Mouse (Mus musculus) ES-E14 (cell line): ENCODE results near the gene Ube2cbp. TPM values are rescaled to one million over a fixed set of nuclear protein-coding genes. Genes with fewer than 3 reads are reported as not detected.

Source experiments
- DNase-seq: peaks from one replicate; pipeline ENCODE4 v3.0.0-alpha.2; 2013; ENCODE audit warnings: low read depth, low spot score
- H3K27ac ChIP-seq: 2 replicates; pipeline ENCODE4 v1.5.1; 2012; ENCODE audit warnings: low read depth, mild to moderate bottlenecking, low read length, moderate library complexity, mixed read lengths; ENCODE audit not compliant: poor library complexity, insufficient read depth, severe bottlenecking
- H3K36me3 ChIP-seq: 2 replicates; pipeline ENCODE4 v1.6.1; 2012; ENCODE audit warnings: mild to moderate bottlenecking, low read length, moderate library complexity, mixed read lengths; ENCODE audit not compliant: control insufficient read depth, poor library complexity, insufficient read depth, severe bottlenecking
- H3K4me1 ChIP-seq, 2 experiments: fragments of 150-350 bp in 1 of 2; sonication (generic) in 1 of 2; 2 replicates each; pipeline ENCODE4 v1.6.1; 2012; ENCODE audit warnings: low read length in 2 of 2, mild to moderate bottlenecking in 1 of 2, mixed read lengths in 1 of 2; ENCODE audit not compliant: control insufficient read depth in 2 of 2, insufficient read depth in 2 of 2, poor library complexity in 1 of 2
- H3K4me3 ChIP-seq, 2 experiments: fragments of 150-350 bp in 1 of 2; sonication (generic) in 1 of 2; 2 replicates each; pipeline ENCODE4 v1.5.1; 2012; ENCODE audit warnings: low read length in 2 of 2, low read depth in 1 of 2, mild to moderate bottlenecking in 1 of 2, mixed read lengths in 1 of 2; ENCODE audit not compliant: insufficient read depth in 1 of 2, poor library complexity in 1 of 2, severe bottlenecking in 1 of 2
- H3K9ac ChIP-seq: 2 replicates; pipeline ENCODE4 v1.6.1; 2012; ENCODE audit warnings: low read depth, mild to moderate bottlenecking, low read length, mixed read lengths; ENCODE audit not compliant: poor library complexity, insufficient read depth, severe bottlenecking
- H3K9me3 ChIP-seq: fragments of 150-350 bp; sonication (generic); 2 replicates; pipeline ENCODE4 v1.6.1; 2012; ENCODE audit warnings: low read depth, mild to moderate bottlenecking, low read length; ENCODE audit not compliant: control insufficient read depth, insufficient read depth
- CHD2 ChIP-seq: IDR thresholded peaks from 2 replicates; pipeline ENCODE4 v1.6.1; 2014; ENCODE audit warnings: mild to moderate bottlenecking, low read depth, low read length, inconsistent platforms
- HCFC1 ChIP-seq: IDR thresholded peaks from 2 replicates; pipeline ENCODE4 v1.6.1; 2012; ENCODE audit warnings: low read length, inconsistent platforms, borderline replicate concordance; ENCODE audit not compliant: insufficient read depth
- MAFK ChIP-seq: IDR thresholded peaks from 2 replicates; pipeline ENCODE4 v1.6.1; 2014; ENCODE audit warnings: mild to moderate bottlenecking, low read depth, low read length, inconsistent platforms; ENCODE audit not compliant: insufficient read depth
- ZC3H11A ChIP-seq: IDR thresholded peaks from 2 replicates; pipeline ENCODE4 v1.6.1; 2012; ENCODE audit warnings: low read depth, mild to moderate bottlenecking, inconsistent platforms, low read length, borderline replicate concordance
- ZNF384 ChIP-seq: IDR thresholded peaks from 2 replicates; pipeline ENCODE4 v1.6.1; 2012; ENCODE audit warnings: low read depth, low read length, inconsistent platforms
- in situ Hi-C, 2 experiments: fragments of 600-800 bp; cut with MboI; formaldehyde crosslinking; loops; one replicate each; pipeline ENCODE4 v1.15.1; 2025; ENCODE audit warnings: low sequenced_read_pairs in 2 of 2, inconsistent platforms in 1 of 2; ENCODE audit not compliant: unreplicated experiment in 2 of 2
- total RNA-seq: library from RNA; depleted of rRNA; stranded (reverse); fragments of 300-350 nt; gene quantifications from 2 replicates; pipeline ENCODE4 v1.2.3, GENCODE M21; 2012

The Ube2cbp gene
- total RNA-seq, 1 experiment, result 5.7 TPM

DNA sequence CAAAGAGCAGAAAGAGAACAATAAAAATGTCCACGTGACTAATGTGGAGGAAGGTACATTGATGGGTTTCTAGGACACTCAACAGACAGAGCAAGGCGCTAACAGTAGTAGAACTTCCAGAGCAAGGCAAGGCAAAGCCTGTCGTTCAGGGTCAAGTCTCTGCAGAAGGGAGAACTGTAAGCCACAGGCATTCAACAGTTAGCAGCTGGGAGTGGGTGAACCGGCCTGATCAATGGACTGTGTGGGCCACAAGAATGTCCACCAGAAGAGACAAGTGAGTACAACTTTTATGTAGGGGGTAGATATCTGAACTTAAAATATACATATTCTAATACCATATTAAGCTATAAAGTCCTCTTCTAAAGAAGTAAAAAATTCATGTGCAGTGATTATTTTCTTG lies 41.4 kb downstream of the Ube2cbp start:
- TF ChIP-seq ZC3H11A (no peak), HCFC1 (no peak), CHD2 (no peak), MAFK (no peak), ZNF384 (no peak)
- Histone ChIP-seq H3K9ac (no peak overlapping the region), H3K4me3 (no peak overlapping the region), H3K4me1 (no peaks in the 10 kb centered on the region), H3K36me3 (no peaks in the 10 kb centered on the region), H3K9me3 (no peaks in the 10 kb centered on the region), H3K27ac (no peak overlapping the region)
- in situ Hi-C loops, result no loop called here
- no peak for DNase-seq

DNA sequence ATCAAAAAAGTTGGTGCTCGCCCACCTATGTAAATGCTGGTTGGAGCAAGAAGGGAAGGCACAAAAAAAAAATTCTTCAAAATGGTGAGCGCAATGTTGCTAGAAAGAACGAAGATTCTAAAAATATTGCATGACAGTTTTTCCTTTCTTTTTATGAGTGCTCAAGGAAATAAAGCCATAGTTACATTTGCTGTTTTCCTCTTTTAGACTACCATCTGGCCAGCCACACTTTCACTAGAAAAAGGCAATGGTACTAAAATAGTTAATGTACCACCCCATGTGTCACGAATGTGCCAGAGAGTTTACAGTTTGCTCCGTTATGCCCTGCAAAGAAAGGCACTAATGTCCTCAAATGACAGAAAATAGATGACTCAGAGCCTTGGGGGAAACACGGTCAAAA lies 45.4 kb downstream of the Ube2cbp start:
- TF ChIP-seq MAFK, result no peak
- no peak for TF ChIP-seq ZC3H11A
- TF ChIP-seq ZNF384, result no peak
- TF ChIP-seq CHD2, result no peak
- no peak for TF ChIP-seq HCFC1
- Histone ChIP-seq H3K9ac (no peak overlapping the region), H3K27ac (no peak overlapping the region), H3K36me3 (no peaks in the 10 kb centered on the region), H3K4me1 (no peaks in the 10 kb centered on the region), H3K9me3 (no peaks in the 10 kb centered on the region), H3K4me3 (no peak overlapping the region)
- in situ Hi-C loops, result no loop called here
- DNase-seq, result no peak

DNA sequence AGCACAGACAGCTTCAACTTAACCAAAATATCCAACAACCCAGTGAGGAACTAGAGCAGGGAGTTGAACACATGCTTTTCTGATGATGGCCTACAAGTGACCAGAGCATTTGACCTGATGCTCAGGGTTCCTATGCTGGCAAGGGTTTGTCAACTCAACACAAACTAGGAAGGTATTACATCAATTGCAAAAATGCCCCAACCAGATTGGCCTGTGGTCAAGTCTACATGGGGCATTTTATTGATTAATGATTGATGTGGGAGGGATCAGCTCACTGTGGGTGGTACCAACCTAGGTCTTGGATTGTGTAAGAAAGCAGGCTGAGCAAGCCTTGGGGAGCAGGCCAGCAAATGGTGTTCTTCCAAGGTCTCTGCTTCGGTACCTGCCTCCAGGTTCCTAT lies 46.8 kb downstream of the Ube2cbp start:
- Histone ChIP-seq H3K4me3 (no peak overlapping the region), H3K9ac (no peak overlapping the region), H3K4me1 (no peaks in the 10 kb centered on the region), H3K36me3 (no peaks in the 10 kb centered on the region), H3K27ac (no peak overlapping the region), H3K9me3 (no peaks in the 10 kb centered on the region)
- DNase-seq, result no peak
- TF ChIP-seq MAFK (no peak), HCFC1 (no peak), ZC3H11A (no peak), CHD2 (no peak), ZNF384 (no peak)
- in situ Hi-C loops, result no loop called here

DNA sequence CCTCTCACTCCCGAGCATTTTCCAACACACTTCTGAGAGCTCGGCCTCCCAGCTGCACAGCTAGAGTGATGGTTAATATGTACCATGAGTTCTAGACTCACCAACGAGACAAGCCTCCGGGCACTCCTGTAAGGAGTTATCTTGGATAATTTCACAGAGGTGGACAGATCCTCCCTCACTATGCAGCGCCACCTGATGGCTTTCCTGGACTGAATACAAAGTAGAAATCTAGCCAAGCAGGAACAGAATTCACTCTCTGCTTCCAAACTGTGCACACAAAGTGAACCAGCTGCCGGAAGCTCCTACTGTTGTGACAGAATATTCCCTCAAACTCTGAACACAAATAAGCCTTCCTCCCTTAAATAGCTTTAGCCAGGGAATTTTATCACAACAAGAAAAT lies 69.0 kb downstream of the Ube2cbp start:
- Histone ChIP-seq H3K4me3 (no peak overlapping the region), H3K36me3 (no peaks in the 10 kb centered on the region), H3K27ac (no peak overlapping the region), H3K9ac (no peak overlapping the region), H3K4me1 (no peaks in the 10 kb centered on the region), H3K9me3 (no peaks in the 10 kb centered on the region)
- DNase-seq, result no peak
- in situ Hi-C loops, result no loop called here
- TF ChIP-seq ZNF384, result no peak
- no peak for TF ChIP-seq CHD2
- TF ChIP-seq MAFK, result no peak
- no peak for TF ChIP-seq HCFC1
- TF ChIP-seq ZC3H11A, result no peak

DNA sequence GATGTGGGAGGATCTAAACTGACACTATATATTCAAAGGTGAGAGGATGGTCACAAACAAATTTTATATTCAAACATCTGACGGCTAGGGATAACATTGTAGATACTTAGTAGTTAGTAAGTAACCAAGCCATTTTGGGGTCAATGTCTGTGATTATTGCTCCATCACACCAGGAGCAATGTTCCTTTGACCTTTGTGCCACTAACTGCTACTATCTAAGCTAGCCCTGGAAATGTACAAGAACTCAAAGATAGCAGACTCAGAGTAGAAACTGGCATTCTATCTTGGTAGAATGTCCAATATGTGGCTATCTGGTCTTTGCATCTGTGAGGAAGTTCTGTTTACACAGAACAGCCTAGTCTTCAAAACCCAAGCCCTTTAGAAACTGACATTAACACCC lies 69.7 kb downstream of the Ube2cbp start:
- Histone ChIP-seq H3K4me3 (no peak overlapping the region), H3K9me3 (no peaks in the 10 kb centered on the region), H3K27ac (no peak overlapping the region), H3K9ac (no peak overlapping the region), H3K4me1 (no peaks in the 10 kb centered on the region), H3K36me3 (no peaks in the 10 kb centered on the region)
- TF ChIP-seq MAFK (no peak), CHD2 (no peak), ZC3H11A (no peak), HCFC1 (no peak), ZNF384 (no peak)
- no peak for DNase-seq
- in situ Hi-C loops, result no loop called here
